Mouse (Mus musculus) left cerebral cortex, adult 2 months (tissue): ENCODE measurements around the gene Gm3187. TPM values are rescaled to one million over a fixed set of nuclear protein-coding genes. Genes with fewer than 3 reads are reported as not detected.
"Not testable (repeated sequence)": the region's sequence is repeated elsewhere in the genome, so short reads cannot be mapped to it uniquely, and the experiment has no call there.

Experiments used
- DNase-seq, 2 experiments: peaks; one replicate each; pipeline ENCODE4 v3.0.0; 2021 to 2022; ENCODE audit warnings: low spot score in 2 of 2, mixed read lengths in 1 of 2; ENCODE audit errors: extremely low spot score in 1 of 2
- H3K27ac ChIP-seq: fragments of 200-600 bp; 2 replicates; pipeline ENCODE4 v1.8.1; 2022
- H3K4me3 ChIP-seq: fragments of 200-600 bp; 2 replicates; pipeline ENCODE4 v1.8.1; 2022
- intact Hi-C: fragments of 180-260 bp; cut with DNase I; formaldehyde crosslinking; loops from one replicate; pipeline ENCODE4 v1.15.1; 2025
- long read RNA-seq, 2 experiments: library from polyadenylated mRNA; stranded (forward); transcript quantifications; one replicate each; pipeline ENCODE4 v2.0.0; 2021; ENCODE audit warnings: borderline mapping rate in 2 of 2
- total RNA-seq, 2 experiments: library from RNA; stranded (reverse); gene quantifications; 2 replicates each; pipeline ENCODE4 v1.2.3; 2021

Gm3187 gene
- not detected for total RNA-seq
- long read RNA-seq, experiment 1 = 0 reads
- long read RNA-seq, experiment 2 = 0 reads

DNA sequence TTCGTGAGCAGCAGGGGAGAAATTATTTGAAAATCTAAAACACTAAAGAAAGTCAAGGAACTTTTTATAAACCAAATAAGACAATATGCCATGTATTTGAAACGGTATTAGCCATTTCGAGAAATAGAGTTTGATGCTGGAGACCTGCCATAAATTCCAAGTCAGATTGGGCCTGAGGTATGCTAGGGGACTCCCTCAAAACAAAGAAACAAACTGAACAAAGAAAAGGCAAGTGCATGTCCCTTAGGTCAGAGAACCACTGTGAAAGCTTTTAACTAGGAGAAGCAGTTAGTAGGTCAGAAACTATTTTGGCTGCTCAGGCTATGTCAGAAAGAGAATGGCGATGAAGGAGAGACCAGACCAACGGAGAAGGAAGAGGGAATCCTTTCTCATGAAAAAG is at the start of gene Gm3187:
Gene Gm3187 (plus strand): TSS at position 301 of the 400 bp plus-strand sequence.
- intact Hi-C loops, H3K4me3 ChIP-seq, H3K27ac ChIP-seq, DNase-seq: not testable (repeated sequence)

DNA sequence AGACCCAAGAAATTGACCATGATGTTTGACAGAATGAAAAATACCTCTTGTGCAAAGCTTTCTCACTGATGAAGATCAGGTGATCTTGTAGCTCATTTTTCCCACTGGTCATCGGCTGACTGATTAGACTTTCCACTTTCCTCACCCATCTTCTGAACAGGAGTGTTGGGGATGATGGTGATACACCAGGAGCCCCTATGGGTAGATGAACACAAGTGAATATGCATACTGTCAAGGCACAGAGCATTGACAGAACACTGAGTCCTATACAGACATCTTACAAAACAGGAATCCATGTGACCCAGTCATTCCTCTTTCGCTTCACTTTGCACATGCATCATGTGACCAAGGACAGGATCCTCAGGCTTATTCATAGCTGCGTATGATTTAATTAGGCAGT is 28.6 kb upstream of the Gm3187 start, which contains the start of gene Gm3194:
Gene Gm3194 (minus strand): TSS at position 101 of the 400 bp plus-strand sequence.
- DNase-seq, H3K4me3 ChIP-seq, intact Hi-C loops, H3K27ac ChIP-seq: not testable (repeated sequence)

DNA sequence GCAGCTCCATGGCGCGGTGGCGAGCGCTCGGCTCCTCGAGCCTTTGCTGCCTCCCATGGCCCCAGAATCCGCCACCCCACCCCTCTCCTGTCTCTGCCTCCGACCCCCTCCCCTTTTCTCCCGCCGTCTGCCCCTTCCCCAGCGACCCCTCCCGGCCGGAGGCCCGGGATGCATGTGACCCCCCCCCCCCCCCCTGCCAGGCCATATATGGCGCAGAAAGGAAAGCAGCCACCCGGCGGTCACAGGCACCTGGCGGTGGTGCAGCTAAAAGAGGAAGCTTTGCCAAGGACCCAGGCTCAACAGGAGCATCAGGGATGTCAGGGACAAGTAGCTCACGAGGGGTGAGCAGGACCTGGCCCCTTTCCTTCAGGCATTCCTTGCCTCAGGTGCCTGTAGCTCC is 23.5 kb upstream of the Gm3187 start:
- DNase-seq, H3K27ac ChIP-seq, intact Hi-C loops, H3K4me3 ChIP-seq: not testable (repeated sequence)

DNA sequence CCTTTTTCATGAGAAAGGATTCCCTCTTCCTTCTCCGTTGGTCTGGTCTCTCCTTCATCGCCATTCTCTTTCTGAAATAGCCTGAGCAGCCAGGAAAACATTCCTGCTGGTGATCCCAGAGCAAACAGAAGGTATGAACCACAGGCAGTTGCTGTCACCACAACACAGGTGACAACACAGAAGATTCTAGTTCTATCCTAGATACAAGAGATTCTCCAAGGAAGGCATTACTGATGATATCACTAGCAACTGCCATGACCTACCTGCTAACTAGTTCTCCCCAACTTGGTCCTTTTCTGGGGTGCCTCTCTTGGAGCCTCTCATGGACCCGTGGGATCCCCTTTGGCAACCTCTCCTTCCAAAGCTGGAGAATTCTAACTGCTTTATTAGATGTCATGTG is 6.3 kb upstream of the Gm3187 start, which contains the start of gene Gm8246:
Gene Gm8246 (minus strand): TSS at position 101 of the 400 bp plus-strand sequence.
- H3K27ac ChIP-seq = not testable (repeated sequence)

DNA sequence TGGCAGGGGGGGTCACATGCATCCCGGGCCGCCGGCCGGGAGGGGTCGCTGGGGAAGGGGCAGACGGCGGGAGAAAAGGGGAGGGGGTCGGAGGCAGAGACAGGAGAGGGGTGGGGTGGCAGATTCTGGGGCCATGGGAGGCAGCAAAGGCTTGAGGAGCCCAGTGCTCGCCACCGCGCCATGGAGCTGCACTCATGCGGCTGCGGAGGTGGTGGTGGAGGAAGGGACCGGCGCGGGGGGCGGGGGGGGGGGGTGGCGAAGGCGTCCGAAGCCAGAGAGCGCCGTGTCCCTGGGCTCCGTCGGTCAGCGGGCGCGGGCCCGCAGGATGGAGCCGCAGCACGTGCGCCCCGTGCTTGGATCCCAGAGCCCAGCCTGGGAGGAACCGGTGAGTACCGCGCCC is 17.4 kb downstream of the Gm3187 start, which contains the start of gene Gm3488:
Gene Gm3488 (plus strand): TSS at position 301 of the 400 bp plus-strand sequence.
- H3K4me3 ChIP-seq, H3K27ac ChIP-seq, DNase-seq, intact Hi-C loops: not testable (repeated sequence)

More for the DNA sequence above, 6.3 kb upstream of the Gm3187 start, which contains the start of gene Gm8246:
- H3K4me3 ChIP-seq, intact Hi-C loops, DNase-seq: not testable (repeated sequence)

DNA sequence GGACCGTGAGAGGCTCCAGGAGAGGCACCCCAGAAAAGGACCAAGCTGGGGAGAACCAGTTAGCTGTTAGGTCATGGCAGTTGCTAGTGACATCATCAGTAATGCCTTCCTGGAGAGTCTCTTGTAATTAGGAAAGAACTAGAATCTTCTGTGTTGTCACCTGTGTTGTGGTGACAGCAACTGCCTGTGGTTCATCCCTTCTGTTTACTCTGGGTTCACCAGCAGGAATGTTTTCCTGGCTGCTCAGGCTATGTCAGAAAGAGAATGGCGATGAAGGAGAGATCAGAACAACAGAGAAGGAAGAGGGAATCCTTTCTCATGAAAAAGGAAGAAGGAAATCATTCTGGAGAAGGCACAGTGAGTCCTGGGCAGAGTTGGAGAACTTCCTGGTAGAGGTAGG is 54.2 kb downstream of the Gm3187 start, which contains the start of gene Gm3532:
Gene Gm3532 (plus strand): TSS at position 301 of the 400 bp plus-strand sequence.
- H3K27ac ChIP-seq, H3K4me3 ChIP-seq, intact Hi-C loops, DNase-seq: not testable (repeated sequence)

Other genes starting within 250 kb of the Gm3187 start
- gene Gm3526, start 223.6 kb upstream of the Gm3187 start, total RNA-seq = not detected
- not detected for gene Gm3542, start 149.3 kb upstream of the Gm3187 start, total RNA-seq
- gene Gm3500, start 95.2 kb upstream of the Gm3187 start, total RNA-seq = under 1 TPM in 1 of 2 experiments, not detected in 1; 0.33 TPM
- 1 to 10 TPM; 1.9 to 2.8 TPM for gene Gm3194, start 28.7 kb upstream of the Gm3187 start, total RNA-seq
- not detected for gene Gm8246, start 6.4 kb upstream of the Gm3187 start, total RNA-seq
- 1 to 10 TPM in 1 of 2 experiments, under 1 TPM in 1; 0.79 to 1.3 TPM for gene Gm3488, start 17.5 kb downstream of the Gm3187 start, total RNA-seq
- not detected for gene Gm3532, start 54.3 kb downstream of the Gm3187 start, total RNA-seq
- not detected for gene Gm8265, start 148.8 kb downstream of the Gm3187 start, total RNA-seq
- not detected for gene Gm9603, start 203.2 kb downstream of the Gm3187 start, total RNA-seq